Mouse (Mus musculus): ENCODE data around the gene Slc26a8. TPM values are rescaled to one million over a fixed set of nuclear protein-coding genes. Genes with fewer than 3 reads are reported as not detected.
A peak's percentile ranks its signal among the peaks of the same experiment; 100 is the strongest.

The Slc26a8 gene
- total and polyA plus RNA-seq, 3 experiments: 0.58 to 1.6 TPM; not detected in 1

DNA sequence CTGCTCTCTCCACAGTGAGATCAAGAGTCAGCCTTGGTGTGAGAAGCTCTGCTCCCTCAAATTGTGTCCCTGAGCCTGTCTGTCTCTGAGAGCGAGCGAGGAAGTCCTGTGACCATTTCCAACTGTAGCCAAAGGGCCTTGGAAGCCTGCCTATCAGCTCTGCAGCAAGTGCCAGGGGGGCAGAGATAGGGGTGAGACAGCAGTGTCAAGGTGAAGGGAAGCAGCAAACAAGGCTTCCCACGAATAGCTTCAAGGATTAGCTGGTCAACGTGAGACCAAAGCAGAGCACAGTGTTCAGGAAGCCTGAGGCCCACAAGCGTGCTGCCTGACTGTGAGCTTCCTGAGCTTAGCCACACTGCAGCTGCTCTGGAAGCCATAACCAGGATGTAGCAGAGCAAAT, 98.6 kb downstream of the Slc26a8 start (continued):
- no peak for TF ChIP-seq HCFC1 (IDR thresholded peaks at IDR 0.05; ENCODE audit: low read depth, low read length)

DNA sequence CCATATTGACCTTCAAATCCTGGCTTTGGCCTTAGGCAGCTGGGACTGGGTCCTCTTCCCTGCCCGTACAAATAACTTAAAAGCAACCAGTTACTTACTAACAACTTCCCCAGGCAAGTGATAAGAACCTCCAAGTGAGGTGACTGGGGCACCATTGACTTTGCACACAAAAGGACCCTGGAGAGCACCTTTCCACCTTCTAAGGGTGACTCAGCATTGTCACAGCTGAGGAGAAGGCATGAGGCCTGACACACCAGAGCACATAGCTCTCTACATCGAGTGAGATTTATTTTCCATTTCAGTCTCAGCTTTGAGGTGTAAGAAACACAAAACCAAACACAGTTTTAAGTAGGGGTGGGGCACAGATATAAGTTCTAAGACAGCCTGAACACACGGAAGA, 99.4 kb downstream of the Slc26a8 start:
- no peak overlapping the region for H3K4me3 ChIP-seq (ENCODE audit: control insufficient read depth in 1 of 2, insufficient read depth in 1 of 2, low read depth in 2 of 2, low read length in 2 of 2)
- H3K27ac ChIP-seq (ENCODE audit: control insufficient read depth, low read depth, low read length): no peak overlapping the region
- H3K4me1 ChIP-seq (ENCODE audit: control insufficient read depth in 1 of 2, insufficient read depth in 2 of 2, low read length in 2 of 2): peaks cover 30 to 32% of the 10 kb centered on the region in 2 experiments
- H3K9ac ChIP-seq (ENCODE audit: control insufficient read depth, low read depth, low read length, poor library complexity, severe bottlenecking): no peak overlapping the region
- peak; percentile 55 for DNase-seq (ENCODE audit: low read depth, low spot score)
- H3K36me3 ChIP-seq (ENCODE audit: control insufficient read depth in 1 of 2, insufficient read depth in 2 of 2, low read length in 2 of 2): peaks cover 29 to 47% of the 10 kb centered on the region in 2 experiments
- no peaks in the 10 kb centered on the region for H3K79me2 ChIP-seq (ENCODE audit: control insufficient read depth, insufficient read depth, low read length, poor library complexity)
- no peaks in the 10 kb centered on the region for H3K9me3 ChIP-seq (replicated peaks; ENCODE audit: insufficient read depth, low read length)
- H3K27me3 ChIP-seq (ENCODE audit: control insufficient read depth in 1 of 2, insufficient read depth in 2 of 2, low read length in 2 of 2): no peaks in the 10 kb centered on the region
- no peak for TF ChIP-seq MYC (IDR thresholded peaks at IDR 0.05; ENCODE audit: low read depth, low read length)
- TF ChIP-seq SIN3A (IDR thresholded peaks at IDR 0.05; ENCODE audit: low read length): peak; percentile 90
- no peak for TF ChIP-seq CTCF (IDR thresholded peaks at IDR 0.05 in 2 of 3, conservative IDR thresholded peaks at IDR 0.05 in 1 of 3; ENCODE audit: control insufficient read depth in 1 of 3, insufficient read depth in 1 of 3, low read depth in 2 of 3, low read length in 3 of 3, poor library complexity in 1 of 3, severe bottlenecking in 1 of 3)
- TF ChIP-seq JUND (IDR thresholded peaks at IDR 0.05; ENCODE audit: low read depth, low read length): no peak
- TF ChIP-seq ETS1 (IDR thresholded peaks at IDR 0.05; ENCODE audit: low read depth, low read length): peak; percentile 47
- peak; percentile 85 for TF ChIP-seq MXI1 (IDR thresholded peaks at IDR 0.05; ENCODE audit: low read depth, low read length)

DNA sequence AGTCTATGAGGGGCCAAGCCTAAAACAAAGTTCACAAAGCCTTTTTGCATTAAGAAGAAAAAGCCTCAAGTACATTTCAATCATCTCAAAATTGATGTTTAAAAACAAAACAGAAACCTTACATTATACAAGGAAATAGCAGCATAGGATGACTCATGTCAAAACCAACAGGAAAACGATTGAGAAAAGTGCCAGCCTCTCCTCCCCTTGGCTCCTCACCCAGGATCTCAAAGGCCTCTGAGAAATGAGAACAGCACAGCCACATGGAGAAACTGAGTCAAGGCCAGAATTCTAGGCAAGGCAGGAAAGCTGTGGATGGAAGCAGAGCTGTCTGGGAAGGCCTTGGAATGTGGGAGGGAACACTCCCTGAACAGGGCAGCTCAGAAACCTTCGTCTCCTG, 101.4 kb downstream of the Slc26a8 start:
- Histone ChIP-seq H3K9ac (ENCODE audit: control insufficient read depth, low read depth, low read length, poor library complexity, severe bottlenecking) (no peak overlapping the region), H3K4me1 (ENCODE audit: control insufficient read depth in 1 of 2, insufficient read depth in 2 of 2, low read length in 2 of 2) (peaks cover 22 to 35% of the 10 kb centered on the region in 2 experiments), H3K27ac (ENCODE audit: control insufficient read depth, low read depth, low read length) (no peak overlapping the region), H3K4me3 (ENCODE audit: control insufficient read depth in 1 of 2, insufficient read depth in 1 of 2, low read depth in 2 of 2, low read length in 2 of 2) (no peak overlapping the region), H3K27me3 (ENCODE audit: control insufficient read depth in 1 of 2, insufficient read depth in 2 of 2, low read length in 2 of 2) (no peaks in the 10 kb centered on the region), H3K9me3 (replicated peaks; ENCODE audit: insufficient read depth, low read length) (no peaks in the 10 kb centered on the region), H3K36me3 (ENCODE audit: control insufficient read depth in 1 of 2, insufficient read depth in 2 of 2, low read length in 2 of 2) (peaks cover 26 to 35% of the 10 kb centered on the region in 2 experiments), H3K79me2 (ENCODE audit: control insufficient read depth, insufficient read depth, low read length, poor library complexity) (no peaks in the 10 kb centered on the region)
- no peak for DNase-seq (ENCODE audit: low read depth, low spot score)
- TF ChIP-seq ELF1 (IDR thresholded peaks at IDR 0.05; ENCODE audit: low read depth, low read length): no peak
- no peak for TF ChIP-seq USF2 (IDR thresholded peaks at IDR 0.05; ENCODE audit: borderline replicate concordance in 1 of 2, insufficient read depth in 1 of 2, low read depth in 1 of 2, low read length in 2 of 2)
- no peak for TF ChIP-seq MXI1 (IDR thresholded peaks at IDR 0.05; ENCODE audit: low read depth, low read length)
- no peak for TF ChIP-seq NELFE (IDR thresholded peaks at IDR 0.05; ENCODE audit: low read depth, low read length)
- no peak for TF ChIP-seq EP300 (IDR thresholded peaks at IDR 0.05; ENCODE audit: low read depth in 1 of 2, low read length in 2 of 2)
- no peak for TF ChIP-seq SMC3 (IDR thresholded peaks at IDR 0.05; ENCODE audit: low read depth, low read length)
- no peak for TF ChIP-seq MYC (IDR thresholded peaks at IDR 0.05; ENCODE audit: low read depth, low read length)
- TF ChIP-seq SIN3A (IDR thresholded peaks at IDR 0.05; ENCODE audit: low read length): no peak

Other genes starting within 250 kb of the Slc26a8 start
- gene Fkbp5, start 172.7 kb downstream of the Slc26a8 start, total RNA-seq (2012; rRNA removed): 16.5 and 16.6 TPM in 2 replicates
- 100 to 1,000 TPM in 1 of 2 experiments, 10 to 100 TPM in 1; 44.3 to 184 TPM for gene Fkbp5, start 172.7 kb downstream of the Slc26a8 start, polyA plus RNA-seq (2012; ENCODE audit: insufficient read depth in 1 of 2, insufficient read length in 2 of 2, low read depth in 1 of 2, low replicate concordance in 2 of 2, missing spikeins in 1 of 2)
- not detected in 2 replicates for gene Armc12, start 159.4 kb downstream of the Slc26a8 start, total RNA-seq (2012; rRNA removed)
- gene Armc12, start 159.4 kb downstream of the Slc26a8 start, polyA plus RNA-seq (2012; ENCODE audit: insufficient read depth in 1 of 2, insufficient read length in 2 of 2, low read depth in 1 of 2, low replicate concordance in 2 of 2, missing spikeins in 1 of 2): under 1 TPM in 1 of 2 experiments, not detected in 1; 0.15 TPM
- gene Clpsl2, start 140.8 kb downstream of the Slc26a8 start, total RNA-seq (2012; rRNA removed): not detected in 2 replicates
- not detected for gene Clpsl2, start 140.8 kb downstream of the Slc26a8 start, polyA plus RNA-seq (2012; ENCODE audit: insufficient read depth in 1 of 2, insufficient read length in 2 of 2, low read depth in 1 of 2, low replicate concordance in 2 of 2, missing spikeins in 1 of 2)
- gene Clps, start 129.5 kb downstream of the Slc26a8 start, total RNA-seq (2012; rRNA removed): not detected in 2 replicates
- gene Clps, start 129.5 kb downstream of the Slc26a8 start, polyA plus RNA-seq (2012; ENCODE audit: insufficient read depth in 1 of 2, insufficient read length in 2 of 2, low read depth in 1 of 2, low replicate concordance in 2 of 2, missing spikeins in 1 of 2): not detected
- gene Lhfpl5, start 114.6 kb downstream of the Slc26a8 start, total RNA-seq (2012; rRNA removed): not detected in 2 replicates
- gene Lhfpl5, start 114.6 kb downstream of the Slc26a8 start, polyA plus RNA-seq (2012; ENCODE audit: insufficient read depth in 1 of 2, insufficient read length in 2 of 2, low read depth in 1 of 2, low replicate concordance in 2 of 2, missing spikeins in 1 of 2): under 1 TPM in 1 of 2 experiments, not detected in 1; 0.19 TPM
- gene Srpk1, start 67.5 kb downstream of the Slc26a8 start, total RNA-seq (2012; rRNA removed): 125 and 138 TPM in 2 replicates
- gene Srpk1, start 67.5 kb downstream of the Slc26a8 start, polyA plus RNA-seq (2012; ENCODE audit: insufficient read depth in 1 of 2, insufficient read length in 2 of 2, low read depth in 1 of 2, low replicate concordance in 2 of 2, missing spikeins in 1 of 2): 100 to 1,000 TPM; 119 to 211 TPM
- 61.5 and 67.3 TPM in 2 replicates for gene Mapk14, start 1.1 kb upstream of the Slc26a8 start, total RNA-seq (2012; rRNA removed)
- 10 to 100 TPM in 1 of 2 experiments, not detected in 1; 93.2 TPM for gene Mapk14, start 1.1 kb upstream of the Slc26a8 start, polyA plus RNA-seq (2012; ENCODE audit: insufficient read depth in 1 of 2, insufficient read length in 2 of 2, low read depth in 1 of 2, low replicate concordance in 2 of 2, missing spikeins in 1 of 2)
- 0.42 and 0.92 TPM in 2 replicates for gene AC170998.1, start 35.9 kb upstream of the Slc26a8 start, total RNA-seq (2012; rRNA removed)
- gene AC170998.1, start 35.9 kb upstream of the Slc26a8 start, polyA plus RNA-seq (2012; ENCODE audit: insufficient read depth in 1 of 2, insufficient read length in 2 of 2, low read depth in 1 of 2, low replicate concordance in 2 of 2, missing spikeins in 1 of 2): under 1 TPM in 1 of 2 experiments, not detected in 1; 0.42 TPM
- gene Mapk13, start 79.1 kb upstream of the Slc26a8 start, total RNA-seq (2012; rRNA removed): 0.04 TPM in 1 of 2 replicates, not detected in the other
- 1 to 10 TPM in 1 of 2 experiments, not detected in 1; 1.4 TPM for gene Mapk13, start 79.1 kb upstream of the Slc26a8 start, polyA plus RNA-seq (2012; ENCODE audit: insufficient read depth in 1 of 2, insufficient read length in 2 of 2, low read depth in 1 of 2, low replicate concordance in 2 of 2, missing spikeins in 1 of 2)
- 1.7 and 2.5 TPM in 2 replicates for gene Brpf3, start 110.9 kb upstream of the Slc26a8 start, total RNA-seq (2012; rRNA removed)
- 10 to 100 TPM in 1 of 2 experiments, not detected in 1; 23.7 TPM for gene Brpf3, start 110.9 kb upstream of the Slc26a8 start, polyA plus RNA-seq (2012; ENCODE audit: insufficient read depth in 1 of 2, insufficient read length in 2 of 2, low read depth in 1 of 2, low replicate concordance in 2 of 2, missing spikeins in 1 of 2)
- 0.08 TPM in 1 of 2 replicates, not detected in the other for gene Pnpla1, start 168.2 kb upstream of the Slc26a8 start, total RNA-seq (2012; rRNA removed)
- under 1 TPM in 1 of 2 experiments, not detected in 1; 0.38 TPM for gene Pnpla1, start 168.2 kb upstream of the Slc26a8 start, polyA plus RNA-seq (2012; ENCODE audit: insufficient read depth in 1 of 2, insufficient read length in 2 of 2, low read depth in 1 of 2, low replicate concordance in 2 of 2, missing spikeins in 1 of 2)
- 0.04 TPM in 1 of 2 replicates, not detected in the other for gene 4930539E08Rik, start 225.1 kb upstream of the Slc26a8 start, total RNA-seq (2012; rRNA removed)
- gene 4930539E08Rik, start 225.1 kb upstream of the Slc26a8 start, polyA plus RNA-seq (2012; ENCODE audit: insufficient read depth in 1 of 2, insufficient read length in 2 of 2, low read depth in 1 of 2, low replicate concordance in 2 of 2, missing spikeins in 1 of 2): under 1 TPM in 1 of 2 experiments, not detected in 1; 0.01 TPM

Data from MEL (cell line).